Mouse (Mus musculus) ES-Bruce4 (cell line): ENCODE data around the gene Alg2.

Source experiments
- CTCF ChIP-seq: IDR thresholded peaks from one replicate; pipeline ENCODE4 v1.8.1; 2011; ENCODE audit warnings: low read depth, low read length
- EP300 ChIP-seq: IDR thresholded peaks from 2 replicates; pipeline ENCODE4 v1.6.1; 2011; ENCODE audit warnings: low read depth, low read length; ENCODE audit not compliant: insufficient read depth
- POLR2A ChIP-seq: IDR thresholded peaks from one replicate; pipeline ENCODE4 v1.8.1; 2011; ENCODE audit warnings: low read length; ENCODE audit not compliant: insufficient read depth

- TF ChIP-seq CTCF (no peak), POLR2A (no peak), EP300 (no peak)
Observed at GRCm38 (mm10) chr4:47448526-47448925, 25.6 kb downstream of the Alg2 start.
